Mouse (Mus musculus) fat pad, adult 2 months (tissue): Measurements from ENCODE around the gene Stub1.

Source experiments
- DNase-seq: peaks from one replicate; pipeline ENCODE4 v3.0.0-alpha.2; 2011; ENCODE audit warnings: low read depth, low spot score; ENCODE audit errors: extremely low read depth

Stub1 gene

DNA sequence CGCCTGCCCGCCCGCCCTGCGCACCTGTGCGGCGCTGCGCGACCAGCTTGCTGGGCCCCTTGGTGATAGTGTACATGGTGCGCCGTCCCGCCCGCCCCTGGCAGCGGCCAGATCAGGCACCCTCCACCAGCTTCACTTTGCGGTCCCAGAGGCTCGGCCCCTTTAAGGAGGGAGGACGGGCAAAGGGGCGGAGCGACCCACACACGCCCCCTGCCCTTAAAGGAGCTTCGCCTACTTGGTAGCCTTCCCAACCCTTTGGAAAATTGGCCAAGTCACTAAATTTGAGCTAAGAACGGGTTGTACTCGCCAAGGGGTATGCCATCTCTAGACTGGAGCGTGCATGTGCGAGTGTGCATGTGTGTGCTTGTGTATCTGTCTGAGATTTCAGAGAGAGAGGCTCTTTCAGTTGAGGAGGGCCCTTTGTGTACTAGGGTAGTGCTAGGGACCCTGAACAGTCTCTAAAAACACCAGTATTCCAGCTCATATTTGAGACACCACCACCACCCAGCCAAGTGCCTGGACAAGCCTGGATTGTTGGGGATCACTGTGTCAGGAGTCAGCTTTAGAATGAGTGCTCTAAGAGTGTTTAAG lies 35.5 kb upstream of the Stub1 start, which contains the start of gene Mcrip2:
TSS of gene Mcrip2 (minus strand) at position 164 of the 591 bp plus-strand sequence.
- DNase-seq = peak; percentile 94

DNA sequence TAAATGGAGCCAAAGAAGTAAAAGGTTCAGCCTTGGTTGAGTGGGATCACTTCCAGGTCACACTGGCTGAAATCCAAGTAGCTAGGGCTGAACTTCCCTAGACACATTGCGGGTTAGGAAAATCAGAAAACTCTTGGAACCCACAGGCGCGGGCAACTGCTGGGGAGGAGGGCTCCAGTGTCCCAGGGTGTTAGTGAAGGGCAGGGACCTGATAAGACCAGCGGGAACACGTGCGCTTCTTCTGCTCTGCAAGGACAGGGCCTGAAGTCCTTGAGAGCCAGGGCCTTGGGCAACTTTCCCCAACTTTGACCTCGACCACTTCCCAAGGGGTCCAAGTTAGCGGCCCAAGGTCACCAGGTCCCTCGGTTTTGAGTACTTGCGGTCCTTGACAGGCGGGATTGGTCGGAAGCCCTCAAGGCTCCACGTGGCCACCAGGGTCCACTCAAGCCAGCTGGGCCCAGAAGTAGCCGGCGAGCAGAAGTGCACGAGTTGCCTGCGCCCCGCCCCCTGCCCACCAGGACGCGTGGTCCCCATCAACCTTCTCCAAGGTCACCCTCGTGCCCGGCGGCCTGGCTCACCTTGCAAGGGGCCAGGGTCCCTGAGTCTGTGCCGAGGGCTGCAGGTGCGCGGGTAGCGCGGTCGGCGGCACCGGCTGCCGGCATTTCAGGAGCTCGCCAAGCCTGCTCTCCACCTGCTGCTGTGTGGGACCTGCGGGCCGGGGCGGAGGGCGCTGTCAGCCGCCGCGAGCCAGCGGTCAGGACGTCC lies 34.8 kb upstream of the Stub1 start:
- no peak for DNase-seq

DNA sequence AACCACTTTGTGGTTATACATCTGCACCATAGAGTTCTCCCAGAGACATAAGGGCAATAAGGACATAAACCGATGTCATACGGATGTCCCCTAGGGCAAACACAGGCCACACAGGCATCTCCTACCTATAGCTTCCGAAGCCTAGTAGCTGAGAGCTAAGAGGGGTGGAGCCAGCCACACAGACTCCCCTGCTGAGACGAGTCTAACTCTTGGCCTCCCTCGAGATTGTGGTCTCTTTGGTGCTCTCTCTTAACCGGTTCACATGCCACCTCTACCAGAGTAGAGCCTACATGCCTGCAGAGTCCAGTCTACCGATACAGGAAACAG lies 34.3 kb upstream of the Stub1 start:
- no peak for DNase-seq

DNA sequence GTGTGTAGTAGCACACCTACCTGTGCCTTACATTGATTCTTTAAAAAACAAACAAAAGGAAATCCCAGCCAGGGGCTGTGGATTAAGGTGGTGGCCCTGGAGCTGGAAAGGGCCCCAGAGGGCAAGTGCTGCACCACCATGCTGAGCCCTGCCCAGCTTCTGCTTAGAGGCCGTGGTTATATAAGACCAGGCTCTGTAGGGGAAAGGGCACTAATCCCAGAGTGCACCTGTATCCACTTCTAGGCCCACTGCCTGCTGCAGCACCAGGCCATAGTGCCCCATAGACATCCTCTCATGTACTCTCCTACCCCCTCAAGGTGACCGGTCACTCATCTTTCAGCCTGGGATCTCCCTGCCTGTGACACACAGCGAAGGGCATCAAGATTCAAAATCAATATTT lies 33.0 kb upstream of the Stub1 start:
- no peak for DNase-seq

DNA sequence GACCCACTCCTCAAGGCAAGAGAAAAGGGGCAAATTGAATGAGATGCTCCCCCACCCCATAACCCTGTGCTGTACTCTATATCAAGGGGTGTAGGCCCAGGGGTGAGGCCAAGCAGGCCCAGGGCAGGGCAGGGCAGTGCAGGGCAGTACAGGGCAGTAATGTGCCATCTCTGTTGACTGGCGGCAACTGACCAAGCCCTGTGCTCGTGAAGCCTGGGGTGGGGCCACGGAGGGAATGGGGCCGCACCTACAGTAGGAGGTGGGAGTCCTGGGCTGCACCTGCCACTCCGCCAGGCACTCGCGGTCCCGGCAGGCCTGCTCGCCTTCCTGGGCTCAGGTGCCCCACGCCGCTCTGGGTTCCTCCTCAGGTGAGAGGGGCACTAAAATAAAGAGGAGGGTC lies 32.1 kb upstream of the Stub1 start:
- DNase-seq = no peak

DNA sequence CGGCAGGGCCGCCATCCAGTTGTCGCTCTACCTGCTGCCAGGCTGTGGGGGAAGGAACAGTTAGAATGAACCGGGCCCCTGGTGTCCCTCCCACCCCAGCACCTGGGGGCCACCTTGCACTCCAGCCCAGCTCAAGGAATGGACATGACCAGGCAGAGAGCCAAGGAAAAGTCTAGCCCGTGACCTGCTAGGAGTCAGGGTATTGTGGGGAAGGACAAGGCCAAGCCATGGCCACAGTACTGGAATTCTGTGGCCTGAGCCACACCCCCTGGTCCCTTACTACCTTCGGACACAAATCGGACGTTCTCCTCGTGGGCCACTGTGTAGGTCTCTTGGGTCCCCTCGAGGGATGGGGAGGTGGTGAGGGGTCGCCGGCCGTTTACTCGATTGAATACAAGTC lies 31.1 kb upstream of the Stub1 start:
- no peak for DNase-seq

DNA sequence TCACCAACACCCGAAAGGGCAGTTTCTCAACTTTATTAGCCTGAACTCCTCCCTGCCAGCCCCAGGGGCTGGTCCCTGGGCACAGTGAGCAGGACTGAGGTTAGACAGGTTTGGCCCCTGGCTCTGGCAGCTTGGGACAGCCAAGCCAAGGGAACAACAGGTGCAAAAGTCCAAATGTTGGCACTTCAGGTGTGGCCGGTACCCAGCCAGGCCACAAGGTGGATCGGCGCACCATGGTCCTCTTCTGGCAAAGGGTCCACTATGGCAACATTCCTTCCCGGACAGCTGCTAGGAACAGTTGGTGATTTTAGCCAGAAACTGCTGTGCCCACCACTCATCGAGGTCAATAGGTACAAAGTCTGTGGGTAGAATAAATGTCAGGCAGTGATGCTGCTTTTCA lies 30.5 kb upstream of the Stub1 start:
- DNase-seq = no peak

DNA sequence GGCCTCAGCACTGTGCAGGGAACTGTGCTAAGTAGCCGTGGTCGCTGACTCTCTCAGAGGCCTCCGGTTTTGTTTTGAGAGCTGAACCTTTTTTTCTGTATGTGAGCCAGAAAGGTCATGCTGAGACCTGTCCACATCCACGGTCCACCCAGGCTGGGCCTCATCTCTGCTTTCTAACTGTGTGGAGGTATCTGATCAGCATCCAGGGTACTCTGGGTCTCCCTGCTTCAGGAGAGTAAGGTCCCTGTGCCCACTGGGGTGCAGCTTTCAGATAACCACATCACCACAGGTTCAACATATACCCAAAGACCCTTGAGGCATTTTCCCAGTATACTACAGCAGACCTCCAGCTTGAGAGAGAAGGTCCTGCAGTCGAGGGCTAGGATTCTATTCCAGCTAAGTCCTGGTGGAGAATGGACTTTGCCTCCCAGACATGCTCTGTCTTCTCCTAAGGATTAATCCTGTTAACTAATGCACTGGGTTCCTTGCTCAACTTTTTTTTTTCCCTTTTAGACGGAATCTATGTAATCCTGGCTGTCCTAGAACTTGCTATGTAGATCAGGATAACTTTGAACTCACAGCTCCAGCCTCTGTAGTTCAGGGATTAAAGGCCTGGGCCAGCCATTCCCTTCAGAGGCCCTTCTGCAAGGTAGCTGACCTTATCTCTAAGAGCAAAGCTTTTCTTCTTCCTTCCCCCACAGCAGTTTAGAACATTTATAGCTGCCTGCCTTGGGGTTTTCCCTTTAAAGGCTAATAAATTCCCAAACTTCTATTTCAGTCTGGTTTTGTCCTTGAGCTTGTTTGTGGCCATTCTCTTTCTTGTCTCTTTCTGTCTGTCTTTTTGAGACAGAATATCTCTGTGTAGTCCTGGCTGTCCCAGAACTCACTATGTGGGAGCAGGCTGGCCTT lies 28.8 kb upstream of the Stub1 start:
- DNase-seq = no peak

DNA sequence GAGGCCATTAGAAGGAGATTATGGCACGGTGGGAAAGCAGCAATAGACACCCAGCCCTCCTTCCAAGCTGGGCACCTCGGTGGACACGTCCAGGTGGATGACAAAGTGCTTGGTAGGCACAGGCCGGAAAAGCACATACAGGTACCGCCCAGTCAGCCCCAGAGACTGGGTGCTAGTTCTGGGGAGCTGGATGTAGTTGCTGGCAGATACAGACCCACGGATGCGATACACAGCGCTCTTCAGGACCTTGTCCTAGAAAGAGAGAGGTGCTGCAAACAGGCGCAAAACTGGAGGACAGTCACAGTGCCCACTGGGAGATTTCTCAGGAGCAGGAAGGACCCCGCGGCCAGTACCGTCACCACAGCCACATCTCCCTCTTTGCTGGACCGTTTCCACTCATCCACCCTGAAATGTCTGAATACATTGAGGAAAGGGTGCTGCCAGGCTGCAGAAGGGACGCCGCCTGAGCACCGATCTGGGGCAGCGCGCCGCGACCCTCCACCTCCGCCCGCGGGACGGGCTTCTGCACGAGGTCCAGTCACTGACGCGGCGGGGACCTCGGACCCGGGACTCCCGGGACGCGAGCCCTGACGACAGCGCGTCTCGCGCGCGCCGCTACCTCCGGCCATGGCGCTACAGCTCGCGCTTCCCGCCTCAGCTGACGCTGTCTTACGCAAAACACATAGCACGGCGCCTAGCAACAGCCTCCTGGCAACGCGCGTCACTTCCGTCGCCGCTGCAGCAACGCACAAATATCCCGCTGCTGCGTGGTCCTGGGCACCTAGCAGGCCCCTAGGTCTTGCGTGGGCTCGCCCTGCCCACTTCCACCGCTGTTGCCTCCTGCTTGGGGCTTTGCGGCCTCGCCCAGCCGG lies 27.9 kb upstream of the Stub1 start, which contains the start of gene Wdr90:
TSS of gene Wdr90 (minus strand) at position 670 of the 872 bp plus-strand sequence.
- no peak for DNase-seq

DNA sequence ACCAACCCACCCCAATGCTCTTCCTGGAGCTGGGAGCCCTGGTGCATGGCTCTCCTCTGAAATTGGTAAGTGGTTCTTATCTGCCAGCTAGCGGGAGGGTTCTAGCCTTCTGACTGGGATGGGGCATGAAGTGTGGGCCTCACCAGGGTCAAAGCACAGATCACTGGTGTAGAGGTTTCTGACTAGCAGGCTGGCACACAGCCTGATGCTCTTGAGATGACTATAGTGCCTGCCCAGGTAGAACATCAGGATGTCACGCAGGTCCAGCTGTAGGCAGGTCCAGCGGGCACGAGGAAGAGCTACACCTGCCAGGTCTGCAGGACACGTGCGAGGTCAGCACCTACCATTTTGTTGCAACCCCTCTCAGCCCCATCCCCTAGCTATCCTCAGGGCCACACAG lies 27.0 kb upstream of the Stub1 start:
- DNase-seq = no peak

DNA sequence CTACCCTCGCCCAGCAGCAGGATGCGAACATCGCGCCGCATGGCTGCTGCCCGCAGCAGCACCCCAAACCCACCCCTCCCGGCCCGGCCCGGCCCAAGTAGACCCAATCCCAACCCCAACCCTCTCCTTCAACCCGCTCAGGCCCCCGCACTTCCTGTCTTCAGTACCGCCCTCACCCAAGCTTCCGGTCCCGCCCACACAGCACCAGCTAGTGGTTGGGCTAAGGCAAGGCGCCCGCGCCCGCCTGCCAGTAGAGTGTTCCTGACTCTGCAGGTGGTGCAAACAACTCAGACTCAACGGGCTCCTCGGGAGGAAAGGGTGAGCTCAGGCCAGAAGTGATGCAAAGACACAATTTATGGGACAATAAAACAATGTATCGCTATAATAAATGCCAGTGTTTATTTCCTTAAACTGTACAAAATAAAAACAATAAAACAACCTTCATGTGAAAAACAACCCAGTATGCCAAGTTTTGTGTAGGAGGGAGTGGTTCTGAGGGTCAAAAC lies 11.2 kb upstream of the Stub1 start, which contains the start of gene Rhot2:
TSS of gene Rhot2 (minus strand) at position 456 of the 506 bp plus-strand sequence.
- DNase-seq = no peak

DNA sequence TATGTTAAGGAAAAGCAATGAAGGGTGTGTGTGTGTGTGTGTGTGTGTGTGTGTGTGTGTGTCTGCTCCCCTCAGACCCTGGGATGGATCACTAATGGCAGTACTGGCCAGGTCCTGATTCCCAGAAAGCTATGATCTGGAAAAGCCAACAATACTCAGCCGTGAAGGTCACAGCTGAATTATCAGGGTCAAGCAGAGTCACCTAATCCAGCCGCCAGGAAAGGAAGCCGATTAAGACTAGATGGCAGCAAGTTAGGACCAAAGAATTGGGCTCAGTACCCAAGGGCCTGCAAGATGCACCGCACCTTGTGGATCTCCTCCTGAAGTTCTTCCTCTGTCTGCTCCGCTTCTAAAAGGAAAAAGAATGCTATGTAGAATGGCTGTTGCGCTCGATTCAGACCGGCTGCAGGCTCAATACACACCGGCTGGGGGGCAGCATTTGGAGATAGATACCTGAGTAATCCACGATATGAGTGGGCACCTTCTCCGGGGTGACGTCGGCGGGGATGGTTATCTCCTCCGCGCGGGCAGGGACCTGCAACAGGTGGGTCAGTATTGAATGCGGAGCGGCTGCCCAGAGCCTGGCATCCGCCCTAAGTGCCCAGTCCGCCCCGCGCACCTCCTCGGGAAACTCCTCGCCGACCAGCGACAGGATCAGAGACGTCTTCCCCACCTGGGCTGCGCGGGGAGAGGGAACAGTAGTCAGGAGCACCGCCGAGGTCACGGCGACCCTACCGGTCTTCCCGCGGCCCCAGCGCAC lies 10.6 kb upstream of the Stub1 start:
- DNase-seq = no peak

DNA sequence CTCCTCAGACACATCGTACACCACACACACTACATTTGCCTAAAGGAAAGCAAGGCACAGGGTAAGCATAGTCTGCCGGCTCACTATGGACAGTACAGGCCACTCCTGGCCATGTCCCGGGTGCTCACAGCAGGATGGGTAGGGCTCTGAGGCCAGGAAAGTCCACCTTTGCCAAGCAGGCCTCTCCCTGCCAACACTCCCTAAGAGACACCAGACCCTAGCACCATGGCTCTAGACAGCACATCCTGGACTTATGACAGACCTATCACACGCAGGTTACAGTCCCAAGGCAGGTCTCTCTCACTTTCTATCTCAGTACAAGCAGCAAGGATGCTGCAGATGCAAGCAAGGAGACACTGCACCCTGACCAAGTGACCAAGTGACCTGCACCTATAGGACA lies 9.9 kb upstream of the Stub1 start:
- DNase-seq = no peak

DNA sequence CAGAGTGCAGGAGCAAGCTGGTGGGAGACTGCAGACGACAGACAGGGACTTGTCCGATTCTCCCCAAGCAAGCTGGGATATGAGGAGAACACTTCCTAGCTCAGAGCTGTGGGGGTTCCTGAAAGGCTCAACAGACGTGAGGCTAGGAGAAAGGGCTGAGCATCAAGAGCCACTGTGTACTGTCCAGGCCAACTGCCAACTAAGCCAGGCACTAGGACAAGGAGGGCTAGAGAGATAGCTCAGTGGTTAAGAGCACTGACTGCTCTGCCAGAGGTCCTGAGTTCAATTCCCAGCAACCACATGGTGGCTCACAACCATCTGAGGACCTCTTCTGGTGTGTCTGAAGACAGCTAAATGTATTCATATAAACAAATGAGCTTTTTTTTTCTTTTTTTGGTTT lies 9.3 kb upstream of the Stub1 start:
- DNase-seq = no peak

DNA sequence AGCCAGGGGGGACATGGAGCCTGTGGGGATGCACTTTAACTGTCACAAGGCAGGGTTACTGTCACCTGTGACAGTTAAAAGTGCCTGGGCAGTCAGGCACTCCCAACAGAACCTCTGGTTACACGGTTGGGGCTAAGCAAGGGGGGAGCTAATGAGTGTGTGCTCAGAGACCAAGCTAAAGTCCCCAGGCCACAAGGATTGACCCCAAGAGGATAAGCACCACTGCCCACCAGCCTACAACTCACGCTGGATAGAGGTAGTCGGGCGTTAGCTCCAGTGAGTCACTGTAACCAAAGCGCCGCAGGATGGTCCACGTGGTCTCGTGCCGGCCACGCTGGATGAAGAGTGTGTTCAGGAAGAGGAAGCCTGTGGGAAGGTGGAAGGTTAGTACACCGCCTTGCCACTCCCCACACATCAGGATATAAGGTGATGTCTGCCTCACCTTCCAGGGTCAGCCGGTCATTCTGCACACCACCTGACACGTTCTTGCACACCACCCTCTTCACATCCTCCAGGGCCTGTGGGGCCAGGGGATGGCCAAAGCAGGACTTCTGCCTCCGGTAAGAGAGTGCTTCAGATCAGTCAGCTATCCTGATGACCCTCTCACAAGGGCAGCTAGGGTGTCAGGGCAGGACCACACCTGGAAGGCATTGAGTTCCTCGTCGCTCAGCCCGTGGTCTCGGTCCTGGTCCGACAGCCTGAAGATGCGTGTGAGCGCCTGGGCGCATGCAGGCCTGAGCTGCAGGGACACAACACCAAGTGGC lies 8.1 kb upstream of the Stub1 start, which contains the start of gene Gm20683:
TSS of gene Gm20683 (minus strand) at position 647 of the 764 bp plus-strand sequence.
- no peak for DNase-seq

DNA sequence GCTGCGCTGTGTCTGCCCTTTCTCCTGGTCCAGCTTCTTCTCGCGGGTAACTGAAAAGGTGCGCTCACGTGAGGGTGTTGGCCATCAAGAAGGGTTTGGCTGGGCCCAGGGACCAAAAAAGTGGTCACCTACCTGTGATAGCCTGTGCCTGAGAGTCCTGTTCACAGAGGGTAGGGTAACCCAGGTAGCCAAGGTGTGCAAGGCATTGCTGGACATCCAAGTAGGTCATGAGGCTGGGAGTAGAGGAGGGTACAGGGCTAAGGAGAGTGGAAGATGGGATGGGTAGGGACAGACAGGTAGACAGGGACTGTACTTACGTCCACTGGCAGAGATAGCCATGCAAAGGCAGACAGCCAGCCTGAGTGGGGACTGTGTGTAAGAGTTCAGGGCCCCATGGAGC lies 7.3 kb upstream of the Stub1 start:
- DNase-seq = no peak

DNA sequence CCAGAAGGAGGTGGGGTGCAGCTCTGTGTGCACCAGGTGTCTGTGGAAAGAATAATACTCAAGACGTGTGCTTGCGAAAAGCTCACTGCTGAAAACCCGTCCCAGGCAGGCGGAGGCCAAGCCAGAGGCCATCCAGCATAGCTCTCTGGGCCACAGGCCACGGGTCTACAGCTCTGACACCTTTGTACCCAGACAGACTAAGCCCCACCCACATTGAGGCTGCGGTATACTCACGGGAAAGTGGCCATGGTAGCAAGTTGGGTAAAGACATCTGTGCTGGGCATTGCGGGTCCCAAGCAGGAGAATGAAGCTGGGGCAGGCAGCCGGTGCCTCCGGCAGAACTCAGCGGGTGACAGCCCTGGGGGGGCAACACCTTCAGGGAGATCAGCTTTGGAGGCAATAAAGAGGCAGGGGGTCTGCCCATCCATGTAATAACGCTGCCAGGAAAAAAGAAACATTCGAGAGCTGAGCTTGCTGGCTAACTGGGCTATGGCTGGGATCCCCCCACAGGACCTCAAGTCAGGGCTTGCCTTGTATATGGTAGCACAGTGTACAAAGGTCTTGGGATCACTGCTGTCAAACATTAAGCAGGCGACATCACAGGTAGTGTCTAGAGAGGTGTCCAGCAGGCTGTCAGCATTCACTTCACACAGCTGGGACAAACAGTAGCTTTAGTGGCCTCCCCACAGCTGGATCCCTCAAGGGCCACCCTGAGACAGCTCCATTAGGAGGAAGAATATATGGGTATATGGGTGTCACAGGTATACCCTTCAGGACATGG lies 6.4 kb upstream of the Stub1 start:
- DNase-seq = no peak

DNA sequence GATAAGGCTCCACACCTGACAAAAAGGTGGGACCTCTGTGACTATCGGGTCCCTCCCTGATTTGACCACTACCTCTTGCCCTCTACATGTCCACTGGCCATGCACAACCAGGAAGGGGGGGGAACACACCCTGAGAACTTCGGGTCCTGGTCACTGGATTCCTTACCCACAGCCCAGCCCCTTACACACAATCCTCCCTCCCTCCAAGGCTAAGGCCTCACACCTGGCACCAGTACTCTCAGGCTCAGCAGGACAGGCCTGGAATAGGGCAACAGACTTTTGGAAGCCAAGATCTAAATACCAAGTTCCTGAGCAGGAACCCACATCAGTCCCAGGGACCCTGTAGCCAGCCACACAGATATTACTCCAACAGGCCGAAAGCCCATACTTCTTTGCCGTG lies 5.7 kb upstream of the Stub1 start:
- no peak for DNase-seq
